Mouse (Mus musculus) frontal cortex, postnatal 25 days (tissue): ENCODE measurements around the gene Rbms1.

Experiments used
- DNase-seq, 2 experiments: peaks; one replicate each; pipeline ENCODE4 v3.0.0; 2022; ENCODE audit warnings: low spot score in 2 of 2

The Rbms1 gene

DNA sequence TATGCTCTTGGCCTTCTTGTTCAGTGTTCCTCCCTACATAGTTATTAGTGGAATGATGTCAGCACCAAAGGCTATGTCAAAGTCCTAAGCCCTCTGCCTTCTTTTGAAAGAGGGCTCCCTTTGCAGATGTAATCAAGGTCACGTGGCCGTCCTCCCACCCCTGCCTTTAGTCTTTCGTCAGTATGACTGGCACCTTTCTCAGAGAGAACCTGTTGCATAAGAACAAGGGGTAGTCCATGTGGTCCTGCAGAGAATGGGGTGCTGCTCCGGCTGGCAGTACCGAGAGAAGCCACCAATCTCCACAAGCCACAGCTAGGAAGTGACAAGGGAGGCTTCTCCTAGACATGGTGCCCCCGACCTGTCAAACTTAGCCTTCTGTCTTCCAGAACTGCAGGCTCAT is 154.2 kb downstream of the Rbms1 start:
- no peak for DNase-seq

DNA sequence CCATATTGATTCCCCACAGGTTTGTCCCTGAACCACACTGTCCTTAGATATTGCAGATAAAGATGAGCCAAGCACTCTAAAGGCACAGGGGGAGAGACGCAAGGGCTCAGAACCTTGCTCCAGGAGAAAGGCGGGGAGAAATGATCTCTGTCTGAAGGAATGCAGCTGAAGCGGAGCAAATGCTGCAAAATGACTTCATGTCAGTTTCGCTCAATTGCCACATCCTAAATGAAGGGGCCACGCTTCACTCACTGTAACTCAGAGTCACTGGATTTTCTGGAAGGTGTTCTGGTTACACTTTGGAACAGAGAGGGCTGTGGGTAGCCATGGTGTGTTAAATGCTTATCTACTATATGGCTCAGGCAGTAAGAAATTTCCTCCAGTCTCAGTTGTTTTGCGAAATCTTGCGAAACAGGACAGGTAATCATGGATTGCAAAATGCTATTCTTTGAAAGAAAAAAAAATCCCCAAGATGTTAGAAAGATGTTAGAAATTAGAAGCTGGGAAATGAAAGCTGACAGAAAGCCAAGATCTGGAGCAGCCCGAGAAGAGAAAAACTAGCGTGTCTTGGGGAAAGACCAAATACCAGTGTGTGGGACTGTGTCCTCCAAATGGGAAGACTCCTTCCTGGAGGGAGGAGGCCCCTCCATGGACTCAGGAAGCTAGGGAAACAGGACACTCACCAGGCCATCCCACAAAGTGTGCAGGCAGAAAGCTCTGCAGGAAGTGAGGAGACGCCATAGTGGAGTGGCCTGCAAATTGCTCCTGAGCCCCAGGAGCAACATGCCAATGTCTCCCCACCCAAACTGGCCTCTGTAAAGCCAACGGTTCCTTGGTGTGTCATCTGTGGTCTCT is 155.4 kb downstream of the Rbms1 start:
- DNase-seq, result no peak

DNA sequence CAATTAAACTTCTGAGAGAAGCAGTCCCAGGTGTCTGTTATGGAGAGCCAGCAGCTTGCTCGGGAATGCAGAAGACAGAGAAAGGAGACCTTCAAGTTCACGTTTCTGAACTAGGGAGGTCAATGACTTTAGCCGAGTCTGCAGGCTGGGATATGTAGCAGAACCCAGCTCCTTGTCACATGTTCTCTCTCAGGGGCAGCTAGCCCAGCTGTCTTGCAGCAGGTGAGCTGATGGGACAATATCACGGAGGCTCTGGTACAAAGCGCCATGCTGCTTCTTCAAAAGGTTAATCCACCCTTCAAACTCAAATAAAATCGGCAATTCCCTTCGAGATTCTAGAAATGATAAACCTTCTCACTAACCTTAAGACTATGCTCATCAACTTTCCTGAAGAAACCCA is 158.2 kb downstream of the Rbms1 start:
- no peak for DNase-seq

DNA sequence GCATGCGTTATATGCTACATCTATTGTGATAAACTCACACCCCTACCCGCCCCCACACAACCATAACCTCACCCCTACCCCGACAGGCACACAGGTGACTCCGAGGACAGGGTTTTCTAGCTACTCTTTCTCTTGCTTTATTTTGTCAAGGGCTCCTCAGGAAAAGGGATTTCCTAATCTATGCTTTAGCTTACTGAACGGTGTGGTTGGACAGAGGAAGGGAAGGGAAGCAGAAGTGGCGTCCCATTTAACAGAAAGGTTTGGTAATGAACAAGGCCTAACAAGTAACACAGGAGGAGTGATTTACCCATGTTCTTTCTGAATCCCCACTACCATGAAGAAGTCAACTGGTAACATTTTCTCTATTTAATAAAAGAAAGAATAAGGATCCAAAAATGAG is 159.6 kb downstream of the Rbms1 start:
- no peak for DNase-seq

DNA sequence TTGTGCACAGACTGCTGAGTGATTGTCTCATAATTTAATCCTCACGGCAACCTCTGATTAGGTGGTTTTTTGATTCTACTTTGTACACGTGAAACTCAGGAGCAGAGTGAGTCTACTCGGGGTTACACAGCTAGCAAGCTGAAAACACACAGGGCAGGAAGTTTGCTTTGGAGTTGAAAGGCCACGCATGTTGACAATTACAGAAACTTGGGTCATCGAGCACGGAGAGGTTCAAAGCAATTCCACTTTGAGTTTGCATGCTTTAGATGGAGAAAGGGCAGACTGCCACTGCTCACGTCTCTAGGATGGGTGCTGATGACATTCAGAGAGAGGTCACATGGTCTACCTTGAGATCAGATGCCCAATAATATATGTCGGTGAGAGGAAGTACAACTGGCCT is 160.2 kb downstream of the Rbms1 start:
- DNase-seq, result no peak

DNA sequence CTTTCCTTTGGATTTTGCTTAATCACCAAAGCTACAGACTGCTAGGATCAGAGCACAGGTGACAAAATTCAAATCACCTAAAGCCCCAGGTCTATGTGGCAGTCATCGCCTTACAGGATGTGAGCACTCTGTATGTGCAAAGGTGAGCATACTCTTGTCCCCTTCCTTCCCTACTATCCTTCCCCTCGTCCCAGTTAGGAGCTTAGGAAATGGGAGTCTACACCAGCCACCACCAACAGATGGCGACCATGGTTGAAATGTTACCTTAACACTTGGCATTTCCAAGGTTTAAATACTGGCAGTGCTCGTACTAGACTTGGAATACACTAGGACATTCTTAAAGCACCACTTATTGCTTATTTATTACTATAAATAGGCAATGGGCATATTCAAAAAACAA is 160.8 kb downstream of the Rbms1 start:
- peak in 1 of 2 experiments; percentile 24 for DNase-seq

DNA sequence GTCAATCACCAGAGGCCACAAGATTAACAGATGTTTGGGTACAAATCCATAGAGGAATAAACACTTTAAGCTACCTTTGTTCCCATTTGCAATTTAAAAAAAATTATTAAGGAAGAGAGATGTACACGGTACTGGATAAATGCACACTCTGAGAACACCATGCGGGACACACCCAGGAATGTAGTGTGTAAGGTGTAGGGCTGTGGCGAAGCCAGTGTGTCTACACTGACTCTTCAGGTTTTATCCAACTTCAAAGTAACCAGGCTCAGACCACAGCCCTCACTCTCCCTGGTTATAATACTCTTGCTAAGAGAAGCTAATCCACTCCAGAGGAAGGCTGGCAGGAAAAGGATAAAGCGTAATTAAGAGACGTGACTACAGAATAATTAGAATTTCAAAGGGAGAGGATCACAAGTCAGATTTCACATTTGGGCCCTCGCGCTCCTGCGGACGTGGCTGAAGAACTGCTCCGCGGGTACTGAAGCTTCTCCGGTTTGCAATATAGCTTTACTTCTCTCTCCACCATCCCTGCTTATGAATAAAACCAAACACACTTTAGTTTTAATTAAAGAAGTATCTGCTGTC is 161.3 kb downstream of the Rbms1 start:
- DNase-seq, result no peak

DNA sequence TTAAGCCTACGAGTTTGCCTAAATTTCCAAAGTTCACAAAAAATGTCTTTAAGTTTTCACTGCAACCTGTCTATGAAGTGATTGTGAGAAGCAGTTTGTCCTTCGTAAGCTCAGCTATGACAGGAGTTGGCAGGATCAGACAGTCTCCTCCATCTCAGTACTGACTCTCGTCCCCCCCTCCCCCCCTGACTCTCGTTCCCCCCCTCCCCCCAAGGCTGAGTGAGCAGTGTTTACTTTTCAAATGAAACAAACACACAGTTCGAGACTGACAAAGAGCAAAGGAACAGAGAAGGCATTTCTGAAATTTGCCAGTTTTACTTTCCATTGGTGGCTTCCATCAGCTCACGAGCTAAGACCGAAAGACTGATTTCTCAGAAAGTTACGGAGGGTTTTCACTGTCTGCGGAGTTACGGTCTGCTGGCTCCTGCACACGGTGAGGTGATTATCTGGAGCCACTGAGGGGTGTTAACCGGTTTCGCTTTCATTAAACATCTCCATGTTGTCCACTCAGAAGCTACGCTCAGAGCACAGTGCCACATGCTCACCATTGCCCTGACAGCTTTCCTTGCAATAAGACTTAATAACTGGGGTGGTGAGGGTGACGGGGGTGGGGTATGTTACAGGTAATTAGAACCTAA is 162.0 kb downstream of the Rbms1 start:
- no peak for DNase-seq

DNA sequence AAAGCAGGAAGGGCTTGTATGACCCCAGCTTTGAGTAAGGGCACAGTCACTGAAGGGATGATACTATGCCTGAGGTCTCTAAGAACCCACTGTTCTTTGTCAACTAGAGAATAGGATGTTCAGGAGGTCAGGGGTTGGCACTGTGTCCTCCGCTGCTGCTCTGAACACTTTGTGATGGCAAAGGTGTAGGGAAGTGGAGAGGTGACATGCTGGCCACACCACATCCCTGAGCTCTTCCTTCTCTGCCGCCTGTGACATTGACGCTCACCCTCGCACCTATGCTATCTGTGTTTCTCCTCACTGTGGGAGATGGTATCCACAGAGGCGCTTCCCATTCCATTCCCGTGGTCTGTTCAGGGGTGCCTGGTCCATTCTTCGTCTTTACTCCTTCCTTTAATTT is 163.2 kb downstream of the Rbms1 start:
- DNase-seq, result no peak

DNA sequence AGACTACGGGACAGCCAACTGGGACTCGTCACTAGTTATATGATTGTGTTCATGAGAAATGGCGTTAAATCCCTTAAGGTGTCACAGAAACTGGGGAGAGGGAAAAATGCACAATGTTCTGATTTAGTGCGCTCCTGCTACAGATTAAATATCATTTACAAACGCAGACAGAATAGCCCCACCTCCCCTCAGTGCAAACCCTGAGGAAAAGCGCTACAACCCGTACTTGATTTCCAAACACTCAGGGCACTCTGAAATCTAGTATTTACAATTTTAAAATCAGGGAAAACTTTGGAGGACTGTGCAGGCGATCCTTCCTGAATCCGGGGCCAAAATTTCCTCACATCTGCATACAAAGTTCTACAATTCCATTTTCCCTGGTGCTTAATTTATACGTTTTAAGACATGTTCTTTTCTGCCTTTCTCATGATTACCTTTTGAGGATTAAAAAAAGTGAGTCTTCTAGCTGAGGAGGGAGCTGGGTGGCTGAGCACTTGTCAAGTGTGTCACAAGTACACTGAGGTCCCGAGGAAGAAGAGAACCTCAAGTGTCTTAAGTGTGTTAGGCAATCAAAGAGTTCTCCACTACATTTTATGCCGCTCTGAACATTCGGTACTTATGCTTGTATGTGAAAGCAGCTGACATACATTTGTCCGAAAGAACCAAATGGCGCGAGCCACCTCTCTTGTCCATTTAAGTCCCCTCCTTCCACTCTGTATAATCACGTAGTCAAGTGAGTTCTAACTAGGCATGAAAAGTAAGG is 164.0 kb downstream of the Rbms1 start:
- no peak for DNase-seq

DNA sequence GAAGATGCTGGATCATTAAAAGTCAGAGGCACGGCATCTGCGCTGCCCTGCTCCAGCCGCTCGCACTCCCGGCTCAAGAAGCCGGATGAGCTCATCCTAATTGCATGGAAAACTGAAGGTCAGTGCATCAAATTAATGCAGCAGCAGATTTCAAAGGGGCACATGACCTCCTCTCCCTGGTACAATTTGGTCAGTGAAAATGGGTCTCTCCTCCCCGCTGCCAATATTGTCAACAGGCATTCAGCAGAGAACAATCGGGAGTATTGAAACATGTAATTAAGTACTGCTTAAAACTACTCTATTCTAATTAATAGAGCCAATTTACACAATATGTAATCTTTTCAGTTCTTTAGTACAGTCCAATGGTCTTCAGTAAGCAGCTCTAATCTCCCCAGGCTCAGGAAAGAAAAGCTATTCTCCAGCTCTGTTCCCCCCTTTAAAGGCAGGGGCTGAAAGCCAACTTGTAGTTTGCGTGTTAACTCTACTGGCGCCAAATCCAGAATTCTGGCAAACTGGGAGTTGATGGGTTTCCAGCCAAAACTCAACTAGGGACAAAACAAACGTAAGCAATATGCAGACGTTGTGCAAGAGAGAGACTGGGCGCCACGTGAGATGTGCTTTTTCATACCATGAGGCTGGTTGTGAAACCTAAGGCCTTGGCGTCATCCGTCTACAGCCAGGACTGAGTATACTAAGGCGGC is 165.9 kb downstream of the Rbms1 start:
- DNase-seq, result no peak

DNA sequence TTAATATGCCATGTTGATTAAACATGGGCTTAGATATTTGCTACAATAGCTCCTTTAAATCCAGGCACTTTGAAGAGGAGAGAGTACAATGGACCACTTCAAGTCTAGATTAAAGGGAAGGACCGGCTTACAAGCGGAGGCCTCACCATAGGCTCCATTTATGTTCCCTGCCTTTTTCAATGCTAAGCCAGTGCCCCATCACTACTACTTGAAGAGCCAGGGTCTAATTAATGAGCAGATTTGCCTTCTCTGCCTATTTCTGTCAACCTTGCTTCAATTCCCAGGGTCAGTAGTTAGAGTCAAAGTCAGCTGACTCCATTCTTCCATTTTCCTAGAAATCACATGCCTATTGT is 166.4 kb downstream of the Rbms1 start:
- DNase-seq, result no peak

DNA sequence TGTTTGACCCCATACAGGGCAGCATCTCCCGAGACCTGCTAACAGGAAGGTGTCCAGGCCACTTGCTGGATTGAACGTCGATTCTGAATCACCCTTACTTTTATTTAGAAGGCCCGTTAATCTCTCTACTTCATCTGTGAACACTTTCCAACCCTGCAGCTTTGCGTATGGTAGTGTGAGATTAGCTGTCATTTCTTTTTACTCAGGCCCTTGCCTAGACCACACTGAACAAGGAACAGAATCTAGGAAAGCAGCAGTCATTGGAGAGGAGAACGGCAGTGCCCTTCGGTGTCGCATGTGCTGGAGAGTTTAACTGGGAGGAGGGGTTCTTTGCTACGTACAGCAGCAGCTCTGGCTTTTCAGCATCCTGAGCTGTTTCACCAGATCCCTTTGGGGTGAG is 167.1 kb downstream of the Rbms1 start:
- no peak for DNase-seq

DNA sequence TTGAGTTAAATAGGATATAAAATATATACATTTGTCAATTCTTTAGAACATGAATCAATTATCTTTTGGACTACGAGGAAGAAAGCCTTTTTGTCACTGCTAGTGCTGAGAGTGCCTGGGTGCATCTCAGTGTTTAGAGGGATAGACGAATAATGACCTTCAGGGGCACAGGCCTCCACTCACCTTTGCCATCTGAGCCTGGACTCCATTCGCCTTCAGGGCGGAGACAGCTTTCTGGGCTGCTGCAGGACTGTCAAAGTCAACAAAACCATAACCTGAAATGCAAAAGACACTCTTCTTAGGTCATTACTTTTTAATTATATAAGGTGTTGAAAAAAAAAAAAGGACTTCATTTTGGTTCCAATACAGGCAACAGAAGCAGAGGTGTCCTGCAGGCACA is 170.5 kb downstream of the Rbms1 start:
- DNase-seq, result no peak

DNA sequence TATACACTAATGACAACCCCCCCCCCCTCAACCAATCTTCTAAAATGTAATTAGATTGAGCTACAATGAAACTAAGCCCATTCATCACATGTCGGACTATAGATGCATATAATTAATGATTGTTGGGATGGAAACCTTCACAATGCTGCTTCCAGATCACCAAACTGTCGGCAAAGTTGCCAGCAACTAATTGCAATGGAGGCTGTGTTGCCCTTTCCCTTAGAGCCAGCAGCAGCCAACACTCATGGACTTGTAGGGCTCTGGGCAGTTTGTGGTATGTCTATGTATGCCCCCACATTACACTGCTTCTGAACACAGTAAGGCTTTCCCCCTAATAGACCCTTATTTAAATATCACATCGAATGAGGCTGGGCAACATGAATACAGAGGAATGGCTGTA is 173.9 kb downstream of the Rbms1 start:
- DNase-seq, result no peak

DNA sequence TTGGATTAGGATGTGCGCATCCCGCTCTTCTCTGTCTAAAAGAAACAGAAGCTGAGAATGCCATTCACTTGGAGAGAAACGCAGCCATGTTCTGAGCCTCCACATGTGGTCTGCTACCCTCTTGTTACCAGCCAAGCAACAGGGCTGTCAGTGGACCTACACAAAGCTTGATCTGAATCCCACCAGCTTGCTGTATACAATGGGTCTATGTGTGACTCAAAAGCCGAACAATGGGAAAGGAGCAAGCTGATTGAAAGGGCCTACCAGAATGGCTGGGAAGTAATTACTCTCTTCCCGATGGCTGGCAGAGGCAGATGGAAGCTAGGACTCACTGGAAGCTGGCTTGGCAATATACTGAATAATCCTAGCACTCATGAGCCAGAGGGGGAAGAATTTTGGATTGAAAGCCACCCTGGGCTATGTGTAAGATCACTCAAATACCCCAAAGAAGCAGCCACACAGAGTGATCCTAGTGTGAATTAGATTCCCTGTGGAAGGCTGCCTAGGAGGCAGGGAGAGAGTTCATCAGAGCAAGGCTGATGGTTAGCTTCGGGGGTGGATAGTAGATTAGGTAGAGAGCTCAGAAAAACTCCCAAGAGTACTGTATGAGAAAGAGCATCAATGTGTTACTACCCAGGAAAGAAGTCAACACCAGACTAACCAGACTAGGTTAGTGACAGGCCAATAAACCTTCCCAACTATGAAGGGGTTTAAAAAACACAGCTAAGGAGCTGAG is 174.7 kb downstream of the Rbms1 start:
- DNase-seq, result no peak

DNA sequence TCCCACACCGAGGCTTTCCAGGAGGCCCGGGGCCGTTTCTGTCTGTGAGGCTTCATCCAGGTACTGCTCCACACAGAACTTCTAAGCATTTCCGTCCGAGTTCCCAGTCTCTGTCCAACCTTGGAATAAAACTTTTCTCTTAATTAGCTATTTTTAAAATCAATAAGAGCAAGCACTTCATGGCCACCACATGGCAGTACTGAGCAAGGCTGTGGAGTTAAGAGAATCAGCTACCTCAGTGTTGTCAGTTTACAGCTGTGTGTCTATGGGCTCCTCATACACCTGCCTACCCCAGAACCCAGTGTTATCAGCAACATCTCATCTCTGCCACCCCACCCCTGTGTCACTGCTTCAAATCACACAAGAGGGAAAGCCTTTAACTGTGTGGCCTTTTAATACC is 175.9 kb downstream of the Rbms1 start:
- DNase-seq, result no peak

DNA sequence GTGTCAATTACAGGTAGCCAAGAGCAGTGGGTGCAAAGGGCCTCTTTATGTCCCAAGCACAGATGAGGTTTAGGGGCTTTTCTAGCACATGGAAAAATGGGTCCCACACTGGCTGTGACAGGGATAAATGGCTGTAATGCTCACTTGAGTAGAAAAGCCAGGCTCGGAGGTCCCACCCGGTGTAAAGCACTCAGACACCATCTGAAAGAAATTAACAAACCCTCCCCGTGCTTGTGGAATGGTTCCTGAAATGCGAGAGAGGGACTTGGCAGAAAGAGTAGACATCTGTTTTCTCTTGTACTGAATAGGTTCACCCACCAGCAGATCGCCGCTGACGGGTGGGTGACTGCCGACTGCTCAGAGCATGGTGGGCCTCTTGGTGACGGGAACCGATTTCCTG is 176.7 kb downstream of the Rbms1 start:
- DNase-seq, result no peak

DNA sequence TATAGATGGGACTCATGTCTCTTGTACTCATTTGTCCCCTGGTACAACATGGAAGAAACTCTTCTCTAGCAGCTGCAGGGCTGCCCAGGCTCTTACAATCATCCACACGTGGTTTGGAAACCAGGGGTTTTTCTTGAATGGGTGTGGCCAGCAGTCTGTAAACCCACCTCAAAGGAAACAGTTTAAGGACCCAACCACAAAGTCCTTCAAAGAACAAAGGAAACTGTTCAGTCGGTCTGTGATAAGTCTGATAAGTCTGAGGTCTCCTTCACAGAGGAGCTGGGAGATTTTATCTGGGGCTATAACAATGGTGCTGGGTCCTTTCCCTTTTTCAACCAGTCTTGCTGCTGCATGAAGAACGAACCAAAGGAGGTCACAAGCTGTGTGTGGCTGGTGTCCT is 188.5 kb downstream of the Rbms1 start:
- no peak for DNase-seq

DNA sequence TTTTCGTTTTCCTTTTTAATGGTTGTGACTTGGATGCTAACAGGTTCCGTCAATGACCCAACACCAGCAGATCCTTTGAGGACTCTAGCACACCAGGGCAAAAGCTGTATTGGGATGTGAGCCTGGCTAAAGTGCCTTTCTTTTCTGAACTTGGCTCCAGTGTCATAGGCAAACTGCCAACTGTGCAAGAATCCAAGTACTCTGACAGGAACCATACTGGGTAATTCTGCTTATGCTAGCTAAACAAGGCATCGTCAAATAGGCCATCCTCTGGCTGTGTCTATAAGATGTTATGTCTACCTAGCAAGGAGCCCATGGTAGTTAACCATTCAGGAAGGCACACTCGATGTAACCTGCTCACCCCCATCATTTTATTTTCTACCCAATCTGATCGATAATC is 189.4 kb downstream of the Rbms1 start:
- no peak for DNase-seq

DNA sequence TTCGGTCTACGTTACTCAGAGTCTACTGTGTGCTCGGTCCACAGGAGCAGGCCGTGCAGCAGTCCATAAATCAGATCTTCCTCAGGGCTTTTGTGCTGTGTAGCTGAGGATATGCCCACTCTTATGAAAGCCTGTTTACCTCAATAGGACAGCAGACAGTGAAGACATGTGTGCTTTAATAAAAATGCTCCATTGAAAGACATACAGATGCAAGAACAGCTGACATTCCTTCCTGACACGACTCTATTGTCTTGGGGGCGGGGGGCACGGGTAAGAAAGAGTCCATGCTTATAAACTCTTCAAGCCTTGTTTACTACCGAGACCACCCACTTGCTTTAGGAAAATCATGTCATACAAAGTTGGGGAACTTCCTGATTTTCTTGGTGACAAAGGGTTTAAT is 196.6 kb downstream of the Rbms1 start:
- DNase-seq, result no peak
